Mouse (Mus musculus): Measurements from ENCODE around the gene 4931428L18Rik. TPM values are rescaled to one million over a fixed set of nuclear protein-coding genes. Genes with fewer than 3 reads are reported as not detected.

4931428L18Rik gene
- polyA plus RNA-seq, 1 experiment from 2014 or later = not detected

- H3K36me3 ChIP-seq (ENCODE audit: control insufficient read depth, insufficient read depth, low read length) = no peaks in the 10 kb centered on the region
- H3K4me2 ChIP-seq (ENCODE audit: low read depth, low read length, severe bottlenecking) = no peak overlapping the region
- 63% methylated on average over 5 of the region's 5 CpGs for WGBS
- no peak overlapping the region for H3K27ac ChIP-seq (ENCODE audit: low read depth, low read length)
- H3K4me1 ChIP-seq (replicated peaks; ENCODE audit: control insufficient read depth, insufficient read depth, low read length) = no peaks in the 10 kb centered on the region
- no peak for DNase-seq (ENCODE audit: low spot score)
- H3K4me3 ChIP-seq (ENCODE audit: low read depth, low read length) = no peak overlapping the region
- no peak for ATAC-seq (replicated peaks; ENCODE audit: low FRiP score)
- no peaks in the 10 kb centered on the region for H3K9me3 ChIP-seq (ENCODE audit: control insufficient read depth, low read length)
- H3K9ac ChIP-seq (ENCODE audit: low read length) = no peak overlapping the region
- H3K27me3 ChIP-seq (ENCODE audit: control insufficient read depth, insufficient read depth, low read length) = no peaks in the 10 kb centered on the region
Observed at GRCm38 (mm10) chr1:31095706-31096465, 126.6 kb downstream of the 4931428L18Rik start.

- ATAC-seq (replicated peaks; ENCODE audit: low FRiP score) (no peak), DNase-seq (ENCODE audit: low spot score) (no peak)
- Histone ChIP-seq H3K36me3 (ENCODE audit: control insufficient read depth, insufficient read depth, low read length) (no peaks in the 10 kb centered on the region), H3K4me1 (replicated peaks; ENCODE audit: control insufficient read depth, insufficient read depth, low read length) (no peaks in the 10 kb centered on the region), H3K27me3 (ENCODE audit: control insufficient read depth, insufficient read depth, low read length) (no peaks in the 10 kb centered on the region), H3K9me3 (ENCODE audit: control insufficient read depth, low read length) (no peaks in the 10 kb centered on the region), H3K9ac (ENCODE audit: low read length) (no peak overlapping the region), H3K27ac (ENCODE audit: low read depth, low read length) (no peak overlapping the region), H3K4me2 (ENCODE audit: low read depth, low read length, severe bottlenecking) (no peak overlapping the region), H3K4me3 (ENCODE audit: low read depth, low read length) (no peak overlapping the region)
- WGBS = 72% methylated on average over 3 of the region's 3 CpGs
Observed at GRCm38 (mm10) chr1:31094792-31095191, 127.7 kb downstream of the 4931428L18Rik start.

GRCm38 (mm10) chr1:31093939-31094338, 128.5 kb downstream of the 4931428L18Rik start:
- H3K9me3 ChIP-seq (ENCODE audit: control insufficient read depth, low read length) = no peaks in the 10 kb centered on the region
- WGBS = 79% methylated on average over 1 of the region's 1 CpGs
- H3K36me3 ChIP-seq (ENCODE audit: control insufficient read depth, insufficient read depth, low read length) = no peaks in the 10 kb centered on the region
- no peak overlapping the region for H3K9ac ChIP-seq (ENCODE audit: low read length)
- H3K4me3 ChIP-seq (ENCODE audit: low read depth, low read length) = no peak overlapping the region
- H3K27ac ChIP-seq (ENCODE audit: low read depth, low read length) = no peak overlapping the region
- no peak overlapping the region for H3K4me2 ChIP-seq (ENCODE audit: low read depth, low read length, severe bottlenecking)
- no peaks in the 10 kb centered on the region for H3K27me3 ChIP-seq (ENCODE audit: control insufficient read depth, insufficient read depth, low read length)
- H3K4me1 ChIP-seq (replicated peaks; ENCODE audit: control insufficient read depth, insufficient read depth, low read length) = no peaks in the 10 kb centered on the region
- ATAC-seq (replicated peaks; ENCODE audit: low FRiP score) (no peak), DNase-seq (ENCODE audit: low spot score) (no peak)

GRCm38 (mm10) chr1:31088686-31089085, 133.8 kb downstream of the 4931428L18Rik start:
- DNase-seq (ENCODE audit: low spot score) (no peak), ATAC-seq (replicated peaks; ENCODE audit: low FRiP score) (no peak)
- Histone ChIP-seq H3K36me3 (ENCODE audit: control insufficient read depth, insufficient read depth, low read length) (no peaks in the 10 kb centered on the region), H3K4me1 (replicated peaks; ENCODE audit: control insufficient read depth, insufficient read depth, low read length) (no peaks in the 10 kb centered on the region), H3K27ac (ENCODE audit: low read depth, low read length) (no peak overlapping the region), H3K4me3 (ENCODE audit: low read depth, low read length) (no peak overlapping the region), H3K9me3 (ENCODE audit: control insufficient read depth, low read length) (no peaks in the 10 kb centered on the region), H3K27me3 (ENCODE audit: control insufficient read depth, insufficient read depth, low read length) (no peaks in the 10 kb centered on the region), H3K9ac (ENCODE audit: low read length) (no peak overlapping the region), H3K4me2 (ENCODE audit: low read depth, low read length, severe bottlenecking) (no peak overlapping the region)
- 91% methylated on average over 4 of the region's 4 CpGs for WGBS

GRCm38 (mm10) chr1:31072523-31073370, 149.7 kb downstream of the 4931428L18Rik start:
- no peak for ATAC-seq (replicated peaks; ENCODE audit: low FRiP score)
- H3K27me3 ChIP-seq (ENCODE audit: control insufficient read depth, insufficient read depth, low read length) = no peaks in the 10 kb centered on the region
- H3K4me2 ChIP-seq (ENCODE audit: low read depth, low read length, severe bottlenecking) = no peak overlapping the region
- H3K9ac ChIP-seq (ENCODE audit: low read length) = no peak overlapping the region
- no peaks in the 10 kb centered on the region for H3K9me3 ChIP-seq (ENCODE audit: control insufficient read depth, low read length)
- WGBS = 84% methylated on average over 6 of the region's 6 CpGs
- H3K4me3 ChIP-seq (ENCODE audit: low read depth, low read length) = no peak overlapping the region
- H3K4me1 ChIP-seq (replicated peaks; ENCODE audit: control insufficient read depth, insufficient read depth, low read length) = no peaks in the 10 kb centered on the region
- no peak for DNase-seq (ENCODE audit: low spot score)
- H3K36me3 ChIP-seq (ENCODE audit: control insufficient read depth, insufficient read depth, low read length) = no peaks in the 10 kb centered on the region
- H3K27ac ChIP-seq (ENCODE audit: low read depth, low read length) = no peak overlapping the region

- Histone ChIP-seq H3K27me3 (ENCODE audit: control insufficient read depth, insufficient read depth, low read length) (no peaks in the 10 kb centered on the region), H3K9ac (ENCODE audit: low read length) (no peak overlapping the region), H3K36me3 (ENCODE audit: control insufficient read depth, insufficient read depth, low read length) (no peaks in the 10 kb centered on the region), H3K4me3 (ENCODE audit: low read depth, low read length) (no peak overlapping the region), H3K4me1 (replicated peaks; ENCODE audit: control insufficient read depth, insufficient read depth, low read length) (no peaks in the 10 kb centered on the region), H3K27ac (ENCODE audit: low read depth, low read length) (no peak overlapping the region), H3K4me2 (ENCODE audit: low read depth, low read length, severe bottlenecking) (no peak overlapping the region), H3K9me3 (ENCODE audit: control insufficient read depth, low read length) (no peaks in the 10 kb centered on the region)
- ATAC-seq (replicated peaks; ENCODE audit: low FRiP score) (no peak), DNase-seq (ENCODE audit: low spot score) (no peak)
- WGBS = 78% methylated on average over 2 of the region's 2 CpGs
Observed at GRCm38 (mm10) chr1:31071209-31071608, 151.3 kb downstream of the 4931428L18Rik start.

- DNase-seq (ENCODE audit: low spot score) (no peak), ATAC-seq (replicated peaks; ENCODE audit: low FRiP score) (no peak)
- Histone ChIP-seq H3K4me2 (ENCODE audit: low read depth, low read length, severe bottlenecking) (no peak overlapping the region), H3K4me3 (ENCODE audit: low read depth, low read length) (no peak overlapping the region), H3K27me3 (ENCODE audit: control insufficient read depth, insufficient read depth, low read length) (no peaks in the 10 kb centered on the region), H3K9ac (ENCODE audit: low read length) (no peak overlapping the region), H3K36me3 (ENCODE audit: control insufficient read depth, insufficient read depth, low read length) (no peaks in the 10 kb centered on the region), H3K27ac (ENCODE audit: low read depth, low read length) (no peak overlapping the region), H3K4me1 (replicated peaks; ENCODE audit: control insufficient read depth, insufficient read depth, low read length) (no peaks in the 10 kb centered on the region), H3K9me3 (ENCODE audit: control insufficient read depth, low read length) (no peaks in the 10 kb centered on the region)
- whole genome bisulfite sequencing = 84% methylated on average over 12 of the region's 12 CpGs
Observed at GRCm38 (mm10) chr1:31064817-31065740, 157.4 kb downstream of the 4931428L18Rik start.

- ATAC-seq (replicated peaks; ENCODE audit: low FRiP score) (no peak), DNase-seq (ENCODE audit: low spot score) (no peak)
- Histone ChIP-seq H3K27me3 (ENCODE audit: control insufficient read depth, insufficient read depth, low read length) (no peaks in the 10 kb centered on the region), H3K4me2 (ENCODE audit: low read depth, low read length, severe bottlenecking) (no peak overlapping the region), H3K4me1 (replicated peaks; ENCODE audit: control insufficient read depth, insufficient read depth, low read length) (no peaks in the 10 kb centered on the region), H3K27ac (ENCODE audit: low read depth, low read length) (no peak overlapping the region), H3K9ac (ENCODE audit: low read length) (no peak overlapping the region), H3K36me3 (ENCODE audit: control insufficient read depth, insufficient read depth, low read length) (no peaks in the 10 kb centered on the region), H3K9me3 (ENCODE audit: control insufficient read depth, low read length) (no peaks in the 10 kb centered on the region), H3K4me3 (ENCODE audit: low read depth, low read length) (no peak overlapping the region)
- WGBS = 87% methylated on average over 4 of the region's 4 CpGs
Observed at GRCm38 (mm10) chr1:31059806-31060205, 162.7 kb downstream of the 4931428L18Rik start.
